In the genomic region with DNA sequence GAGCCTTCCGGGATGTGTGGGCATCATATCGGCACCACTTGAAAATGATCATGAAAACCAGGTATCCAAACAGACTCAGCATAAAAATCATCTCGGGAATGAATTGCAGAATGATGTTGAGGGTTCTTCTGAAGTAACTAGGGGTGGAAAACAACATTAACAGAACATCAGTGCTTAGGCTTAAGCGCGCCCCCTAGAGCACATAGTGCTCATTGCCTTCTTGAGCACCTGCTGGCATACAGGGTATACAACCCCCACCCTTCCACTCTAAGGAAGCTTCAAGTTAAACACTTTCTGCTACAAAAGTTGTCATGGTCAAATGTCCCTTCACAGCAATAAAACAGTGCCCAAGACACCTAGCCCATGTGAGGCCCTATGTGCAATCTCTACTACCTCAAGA, we compare ENCODE assay signal across 15 mouse cellular contexts. TPM values are rescaled to one million over a fixed set of nuclear protein-coding genes. Genes with fewer than 3 reads are reported as not detected.
A peak's percentile ranks its signal among the peaks of the same experiment; 100 is the strongest.
DNase-seq lines count a peak whose midpoint lies in the region; TF ChIP-seq lines count a peak whose summit lies in the region.
"Had no signal": no experiment of that assay in that cellular context is flagged by ENCODE, and none has a peak within 500 bp of the region (broad histone marks: within the 10 kb centered on the region; RNA-seq: fewer than 3 reads in every experiment).

No protein-coding gene starts in this region.

- no peak overlapping the region for H3K27ac ChIP-seq in left cerebral cortex, adult 2 months
- no peak overlapping the region for H3K27ac ChIP-seq in ES-Bruce4 (ENCODE audit: insufficient read depth, low read length)
- H3K27ac ChIP-seq: hindbrain, embryonic 15.5 days; stomach, embryonic 15.5 days had no signal

- H3K27me3 ChIP-seq in ES-Bruce4 (ENCODE audit: control insufficient read depth, insufficient read depth, low read length, poor library complexity, severe bottlenecking), result no peaks in the 10 kb centered on the region
- H3K27me3 ChIP-seq: hindbrain, embryonic 15.5 days; stomach, embryonic 15.5 days had no signal

- no peak for TF ChIP-seq POLR2A in ES-Bruce4 (IDR thresholded peaks at IDR 0.05; ENCODE audit: insufficient read depth, low read length)

- intact Hi-C loops in left cerebral cortex, adult 2 months (cut with DNase I), result no loop called here

- TF ChIP-seq EP300 in ES-Bruce4 (IDR thresholded peaks at IDR 0.05; ENCODE audit: insufficient read depth, low read depth, low read length), result no peak

- H3K9me3 ChIP-seq in ES-Bruce4 (replicated peaks; ENCODE audit: control insufficient read depth, insufficient read depth, low read length, poor library complexity, severe bottlenecking), result no peaks in the 10 kb centered on the region
- H3K9me3 ChIP-seq: hindbrain, embryonic 15.5 days; stomach, embryonic 15.5 days had no signal

- no peak overlapping the region for H3K9ac ChIP-seq in ES-Bruce4 (ENCODE audit: low read depth, poor library complexity, severe bottlenecking)
- H3K9ac ChIP-seq: forebrain, postnatal 0 days; hindbrain, embryonic 15.5 days; stomach, embryonic 15.5 days had no signal

- no peaks in the 10 kb centered on the region for H3K36me3 ChIP-seq in ES-Bruce4 (ENCODE audit: control insufficient read depth, insufficient read depth, low read length, poor library complexity, severe bottlenecking)
- H3K36me3 ChIP-seq: hindbrain, embryonic 15.5 days; stomach, embryonic 15.5 days had no signal

- DNase-seq in adrenal gland, postnatal 10 days, result peak; percentile 13
- no peak for DNase-seq in adrenal gland, adult (ENCODE audit: inconsistent age in 2 of 2, low spot score in 1 of 2)
- no peak for DNase-seq in left cerebral cortex, adult 2 months (ENCODE audit: extremely low spot score in 1 of 2, low spot score in 2 of 2)
- no peak for DNase-seq in left cerebral cortex, adult 9 months (ENCODE audit: low spot score in 2 of 2)
- DNase-seq in naive thymus-derived CD4-positive, alpha-beta T cell, adult 2 months (ENCODE audit: low read depth), result peak; percentile 28
- no peak for DNase-seq in adipocyte (ENCODE audit: low spot score)
- no peak for DNase-seq in heart, adult 8-10 months (ENCODE audit: low spot score)
- DNase-seq: forebrain, postnatal 0 days; left cerebral cortex, postnatal 4 days had no signal

- H3K4me1 ChIP-seq in ES-Bruce4 (ENCODE audit: control insufficient read depth, insufficient read depth, low read length), result no peaks in the 10 kb centered on the region
- H3K4me1 ChIP-seq: hindbrain, embryonic 15.5 days; stomach, embryonic 15.5 days had no signal

- no peak overlapping the region for H3K4me3 ChIP-seq in left cerebral cortex, adult 2 months
- H3K4me3 ChIP-seq in ES-Bruce4 (ENCODE audit: low read depth, low read length), result no peak overlapping the region
- H3K4me3 ChIP-seq: hindbrain, embryonic 15.5 days; myocyte; stomach, embryonic 15.5 days had no signal

- TF ChIP-seq CTCF in left cerebral cortex, adult 2 months (IDR thresholded peaks at IDR 0.05), result peak; percentile 37
- peak; percentile 59 for TF ChIP-seq CTCF in ES-Bruce4 (IDR thresholded peaks at IDR 0.05; ENCODE audit: low read depth, low read length)

RNA-seq across cellular contexts. Expression of a gene that starts 12.0 kb away (rescaled TPM):
- 1 to 10 TPM; 1.9 to 3.4 TPM for total RNA-seq in adrenal gland, postnatal 10 days (2021)
- under 1 TPM in 1 of 2 experiments, not detected in 1; 0.14 TPM for total RNA-seq in left cerebral cortex, adult 2 months (2021)
- 0.29 and 0.64 TPM in 2 replicates for polyA plus RNA-seq in ES-Bruce4 (2011; ENCODE audit: insufficient read depth, insufficient read length, low read depth, missing spikeins)
- 1 to 10 TPM in 1 of 4 experiments, under 1 TPM in 3; 0.13 to 1.0 (median 0.62) TPM for total RNA-seq in heart, adult 8-10 months (2022)
- total RNA-seq: forebrain, postnatal 0 days; left cerebral cortex, postnatal 4 days; megakaryocyte, adult 5-6 weeks had no signal
- polyA plus RNA-seq: myocyte had no signal

RNA-seq across cellular contexts. Expression of a gene that starts 50.2 kb away (rescaled TPM):
- not detected for total RNA-seq in adrenal gland, postnatal 10 days (2021)
- not detected for total RNA-seq in left cerebral cortex, adult 2 months (2021)
- 3.0 and 3.3 TPM in 2 replicates for polyA plus RNA-seq in ES-Bruce4 (2011; ENCODE audit: insufficient read depth, insufficient read length, low read depth, missing spikeins)
- total RNA-seq in heart, adult 8-10 months (2022), result not detected
- total RNA-seq: forebrain, postnatal 0 days; left cerebral cortex, postnatal 4 days; megakaryocyte, adult 5-6 weeks had no signal
- polyA plus RNA-seq: forebrain, postnatal 0 days; hindbrain, embryonic 15.5 days; large intestine, adult 2 months; myocyte had no signal

Comparison
In these comparisons a context has a peak if more than half of its experiments do, and no peak if none do; other contexts are left out.
1. DNase-seq: peak in adrenal gland, postnatal 10 days (single experiment) and naive thymus-derived CD4-positive, alpha-beta T cell, adult 2 months (single experiment); none in adrenal gland, adult (0 of 2), left cerebral cortex, adult 2 months (0 of 2), left cerebral cortex, adult 9 months (0 of 2), adipocyte (single experiment) and heart, adult 8-10 months (single experiment).